Mouse (Mus musculus) liver, embryonic 14 days (tissue): ENCODE data around the gene Rin3. TPM values are rescaled to one million over a fixed set of nuclear protein-coding genes. Genes with fewer than 3 reads are reported as not detected.

Experiments
- polyA plus RNA-seq: library from polyadenylated mRNA; depleted of rRNA; stranded (reverse); fragments of >200 nt; gene quantifications from 2 replicates; pipeline ENCODE4 v1.2.3, GENCODE M21; 2012; rRNA removed

Gene Rin3
- polyA plus RNA-seq, result 2.2 and 3.5 TPM in 2 replicates

GRCm38 (mm10) chr12:102282763-102283482 is at the start of gene Rin3:
Gene Rin3, plus strand, starts transcription at chr12:102283048.

GRCm38 (mm10) chr12:102439632-102440023 is 156.8 kb downstream of the Rin3 start, which contains the start of gene Lgmn:
Gene Lgmn, minus strand, starts transcription at chr12:102439813.

Other genes with a start within 250 kb of the Rin3 start
- gene Slc24a4, start 154.3 kb upstream of the Rin3 start, polyA plus RNA-seq, result 0.07 and 0.12 TPM in 2 replicates
- 34.2 and 41.3 TPM in 2 replicates for gene Lgmn, start 156.8 kb downstream of the Rin3 start, polyA plus RNA-seq
- 10.4 and 11.3 TPM in 2 replicates for gene Golga5, start 186.1 kb downstream of the Rin3 start, polyA plus RNA-seq